Mouse (Mus musculus) right cerebral cortex, adult 2 months (tissue): ENCODE measurements around the gene Alg9.

Experiments used
- DNase-seq, 2 experiments: peaks; one replicate each; pipeline ENCODE4 v3.0.0; 2021 to 2022; ENCODE audit warnings: low spot score in 2 of 2

The Alg9 gene

DNA sequence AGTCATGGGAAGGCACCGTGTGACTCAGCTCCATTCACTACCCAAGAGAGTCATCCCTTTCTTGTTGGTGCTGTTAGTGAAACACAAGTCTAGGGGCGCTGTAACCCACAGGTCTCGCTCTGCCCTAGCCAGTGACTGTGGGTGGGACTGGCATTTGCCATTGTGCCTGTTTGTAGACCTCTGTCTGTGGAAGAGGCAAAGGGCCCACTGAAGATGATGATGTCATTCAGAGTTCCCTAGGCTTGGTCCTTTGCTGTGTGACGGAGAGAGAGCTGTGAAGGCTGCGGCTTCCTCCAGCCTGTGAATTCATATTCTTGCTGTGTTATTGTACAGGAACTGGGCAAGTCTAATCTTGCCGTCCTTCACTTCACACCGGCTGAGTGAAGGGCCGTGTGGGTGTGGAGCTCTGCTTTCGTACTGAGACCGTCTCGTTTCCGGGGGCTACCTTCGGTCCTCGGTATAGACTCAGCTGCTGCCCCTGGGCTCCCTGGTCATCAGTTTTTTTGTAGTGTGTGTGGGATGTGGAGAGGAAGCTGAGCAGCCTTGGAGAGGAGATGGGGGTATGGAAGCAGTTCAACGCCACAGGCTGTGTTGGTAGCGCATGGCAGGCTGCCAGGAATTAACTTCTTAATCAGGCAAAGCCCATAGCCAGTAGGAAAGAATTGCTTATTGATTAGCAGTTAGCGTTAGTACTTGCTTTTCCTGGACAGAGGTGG, 78.0 kb downstream of the Alg9 start:
- DNase-seq: peak; percentile 36 to 39

DNA sequence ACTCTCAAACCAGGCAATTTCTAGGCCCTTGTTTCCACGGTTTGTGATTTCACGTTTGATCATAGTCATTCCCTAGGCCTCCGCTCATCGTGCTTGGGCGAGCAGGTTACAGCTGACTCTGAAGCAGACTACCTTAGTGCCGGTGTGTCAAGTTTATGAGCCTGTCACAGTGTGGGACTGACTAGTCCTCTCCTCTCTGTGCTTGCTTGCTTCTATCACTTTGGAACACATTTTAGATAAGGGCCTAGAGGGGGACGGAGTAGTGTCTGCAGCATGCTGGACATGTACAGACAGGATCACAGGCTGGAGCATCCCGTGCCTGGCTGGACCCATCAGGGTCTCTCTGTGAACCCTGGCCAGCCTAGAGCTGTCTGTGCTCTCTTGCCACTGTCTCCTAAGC, 79.6 kb downstream of the Alg9 start:
- no peak for DNase-seq

DNA sequence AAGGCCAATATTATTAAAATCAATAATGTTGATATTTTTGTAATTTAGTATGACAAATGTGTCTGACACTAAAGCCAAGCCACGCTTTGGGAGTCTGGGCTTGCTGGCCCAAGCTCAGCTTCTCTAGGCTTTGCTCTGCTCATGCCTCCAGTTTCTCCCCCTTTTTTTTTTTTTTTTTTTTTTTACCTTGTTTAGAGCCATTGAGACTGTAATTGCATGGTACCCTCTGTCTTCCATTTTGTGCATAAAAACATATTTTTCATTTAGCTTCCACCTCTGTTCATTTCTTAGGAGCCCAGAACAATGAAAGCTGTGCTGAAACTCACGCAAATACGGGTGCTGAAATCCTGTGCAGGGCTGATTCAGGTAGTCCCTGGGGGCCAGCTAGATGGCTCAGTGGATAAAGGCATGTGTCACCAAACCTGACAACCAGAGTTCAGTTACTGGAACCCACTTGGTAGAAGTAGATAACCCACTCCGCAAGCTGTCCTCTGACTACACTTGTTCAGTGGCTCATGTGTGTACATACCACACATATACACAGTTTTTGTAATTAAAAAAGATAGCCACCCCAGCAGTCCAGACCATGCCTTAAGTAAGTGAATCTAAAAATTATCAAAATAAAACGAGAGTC, 80.4 kb downstream of the Alg9 start:
- DNase-seq: no peak

DNA sequence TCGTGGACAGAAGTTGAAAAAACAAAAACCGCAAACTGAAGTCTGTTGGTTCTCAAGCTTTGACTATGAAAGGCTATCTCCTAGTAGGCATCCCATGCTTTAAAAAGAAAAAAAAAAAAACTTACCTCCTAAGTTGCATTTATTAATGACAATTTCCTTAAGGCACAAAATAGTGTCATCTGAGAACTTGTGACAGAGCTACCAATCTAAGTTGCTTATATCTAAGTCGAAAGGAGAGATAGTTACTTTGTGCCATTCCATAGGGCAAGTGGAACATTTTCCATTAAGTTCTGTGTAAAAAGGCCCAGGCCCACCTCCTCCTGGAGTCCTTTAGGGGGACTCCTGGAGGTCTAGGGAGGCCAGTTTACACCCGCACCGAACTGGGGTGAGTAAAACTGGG, 81.0 kb downstream of the Alg9 start:
- no peak for DNase-seq

DNA sequence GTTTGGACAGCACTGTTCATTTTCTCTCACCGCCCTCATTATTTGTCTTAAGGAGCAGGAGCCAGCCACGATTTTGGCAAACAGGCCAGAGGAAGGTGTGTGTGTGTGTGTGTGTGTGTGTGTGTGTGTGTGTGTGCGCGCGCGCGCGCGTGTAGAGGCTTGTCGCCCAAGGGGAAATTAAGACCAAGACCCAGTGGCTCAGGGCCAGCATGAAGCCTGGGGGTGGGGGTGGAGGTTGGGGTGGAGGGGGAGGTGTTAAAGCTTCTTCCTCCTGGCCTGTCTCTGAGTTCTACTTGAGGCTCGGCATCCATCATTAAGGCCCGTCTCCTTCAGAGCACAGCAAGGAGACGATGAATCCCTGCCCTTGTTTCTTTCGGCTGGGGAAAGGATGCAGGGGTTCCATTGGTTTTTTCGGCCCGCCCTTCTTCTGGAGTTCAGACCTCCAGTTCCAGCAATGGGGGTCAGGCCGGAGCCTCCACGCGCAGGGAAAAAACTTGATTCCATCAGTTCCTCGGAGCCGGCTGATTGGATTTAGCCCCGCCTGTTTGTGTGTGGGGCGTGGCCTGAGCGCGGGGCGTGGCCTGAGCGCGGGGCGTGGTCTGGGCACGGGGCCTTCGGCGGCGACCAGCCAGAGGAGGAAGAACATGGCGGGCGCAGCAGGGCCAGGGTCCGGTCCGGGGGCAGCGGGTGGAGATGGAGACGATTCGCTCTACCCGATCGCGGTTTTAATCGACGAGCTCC, 81.7 kb downstream of the Alg9 start:
- DNase-seq: peak; percentile 88 to 91

DNA sequence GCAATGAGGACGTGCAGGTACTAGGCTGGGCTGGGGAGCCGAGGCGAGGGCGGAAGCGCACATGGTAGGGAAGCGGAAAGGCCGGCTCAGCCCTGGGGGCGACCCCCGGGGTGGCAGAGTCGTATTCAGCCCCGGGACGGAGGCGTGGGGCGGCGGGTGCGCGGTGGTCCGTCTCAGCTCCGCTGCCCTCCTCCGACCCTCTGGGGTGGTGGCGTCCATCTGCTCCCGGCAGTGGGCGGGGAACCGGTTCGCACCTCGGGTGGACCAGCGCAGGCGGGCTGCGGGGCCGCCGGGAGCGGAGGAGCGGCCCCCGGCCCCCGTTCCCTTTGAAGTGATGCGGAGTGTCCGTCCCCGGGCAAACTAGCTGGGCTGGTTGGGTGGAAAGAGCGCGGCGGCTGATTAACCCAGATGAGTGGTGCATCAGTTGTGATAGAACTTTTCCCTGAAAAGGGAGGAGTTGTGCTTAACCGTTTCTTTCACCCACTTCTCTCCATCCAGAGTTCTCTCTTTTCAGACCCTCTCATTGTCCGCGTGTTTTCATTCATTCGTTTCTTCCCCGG, 82.3 kb downstream of the Alg9 start:
- DNase-seq: peak in 1 of 2 experiments; percentile 30

DNA sequence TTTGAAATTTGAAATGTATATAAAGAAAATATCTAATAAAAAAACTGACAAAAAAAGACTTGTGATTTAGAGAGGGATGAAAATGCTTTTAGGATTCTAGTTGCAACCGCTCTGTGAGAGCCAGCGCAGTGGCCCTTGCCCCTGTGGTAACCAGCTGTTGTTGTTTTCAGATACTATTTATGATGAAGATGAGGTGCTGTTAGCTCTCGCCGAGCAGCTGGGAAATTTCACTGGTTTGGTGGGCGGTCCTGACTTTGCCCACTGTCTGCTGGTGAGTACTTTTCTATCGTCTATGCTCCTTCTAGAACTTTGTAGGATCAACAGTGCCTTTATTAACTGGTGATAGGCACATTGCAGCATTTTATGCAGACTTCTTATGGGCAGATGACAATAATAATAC, 83.9 kb downstream of the Alg9 start:
- DNase-seq: no peak

DNA sequence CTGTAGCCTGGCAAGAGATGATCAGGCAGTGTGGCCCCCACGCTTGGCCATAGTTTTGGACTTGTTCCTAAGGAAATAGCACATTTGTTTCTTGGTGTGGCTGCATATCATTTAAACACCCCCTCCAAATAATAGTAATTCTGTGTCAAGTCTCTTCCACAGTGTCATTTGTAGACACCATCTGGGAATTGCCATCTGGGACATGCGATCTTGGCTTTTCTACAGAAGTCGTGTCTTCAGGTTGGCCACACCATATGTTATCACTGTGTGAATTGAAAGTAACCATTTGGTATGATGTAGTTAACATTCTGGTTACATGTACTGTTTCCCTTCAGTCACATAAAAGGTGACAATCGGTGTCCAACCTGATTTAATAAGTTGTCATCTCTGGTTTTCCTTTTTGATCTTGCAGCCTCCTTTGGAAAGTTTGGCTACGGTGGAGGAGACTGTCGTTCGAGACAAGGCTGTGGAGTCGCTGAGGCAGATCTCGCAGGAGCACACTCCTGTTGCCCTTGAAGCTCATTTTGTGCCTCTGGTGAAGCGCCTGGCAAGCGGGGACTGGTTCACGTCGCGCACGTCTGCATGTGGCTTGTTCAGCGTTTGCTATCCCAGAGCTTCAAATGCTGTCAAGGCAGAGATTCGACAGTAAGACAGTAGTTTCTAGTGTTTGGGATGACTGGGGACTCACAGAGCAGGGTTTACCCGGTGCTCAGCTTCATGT, 86.5 kb downstream of the Alg9 start:
- DNase-seq: no peak

DNA sequence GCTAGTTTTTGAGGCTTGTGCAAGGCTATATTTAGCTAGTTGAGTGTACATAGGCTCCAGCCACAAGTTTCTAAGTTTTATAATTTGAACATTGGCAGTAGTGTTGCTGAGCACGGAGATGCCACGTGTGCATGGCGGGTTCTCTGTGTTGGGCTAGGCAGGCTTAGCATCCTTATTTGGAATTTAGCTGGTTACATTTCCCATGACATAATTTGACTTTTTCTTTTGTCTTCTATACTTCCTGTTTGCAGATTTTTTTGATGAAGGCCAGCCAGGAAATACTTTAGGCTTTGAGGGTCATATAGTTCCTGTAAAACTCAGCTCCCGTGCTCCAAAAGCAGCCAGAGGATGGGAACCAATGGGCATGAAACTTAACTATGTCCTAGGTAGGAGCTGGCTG, 89.0 kb downstream of the Alg9 start:
- no peak for DNase-seq

DNA sequence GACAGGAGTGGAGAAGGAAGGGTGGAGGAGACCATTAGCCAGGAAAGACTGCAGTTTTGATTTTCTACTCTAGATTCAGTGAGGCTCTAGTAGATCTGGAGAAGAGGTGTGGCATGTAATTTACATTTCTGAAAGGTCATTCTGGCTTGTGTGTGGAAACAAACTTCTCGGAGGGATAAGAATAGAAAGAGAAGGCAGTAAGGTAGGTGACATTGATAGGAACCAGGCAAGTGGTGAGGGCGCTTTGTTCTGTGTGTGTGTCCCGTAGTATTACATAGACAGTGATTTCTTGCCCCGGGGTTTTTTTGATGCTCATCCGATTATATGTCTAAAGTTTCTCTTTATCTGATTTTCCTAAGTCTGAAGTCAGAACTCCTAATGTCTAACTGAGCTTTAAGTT, 90.1 kb downstream of the Alg9 start:
- DNase-seq: no peak

DNA sequence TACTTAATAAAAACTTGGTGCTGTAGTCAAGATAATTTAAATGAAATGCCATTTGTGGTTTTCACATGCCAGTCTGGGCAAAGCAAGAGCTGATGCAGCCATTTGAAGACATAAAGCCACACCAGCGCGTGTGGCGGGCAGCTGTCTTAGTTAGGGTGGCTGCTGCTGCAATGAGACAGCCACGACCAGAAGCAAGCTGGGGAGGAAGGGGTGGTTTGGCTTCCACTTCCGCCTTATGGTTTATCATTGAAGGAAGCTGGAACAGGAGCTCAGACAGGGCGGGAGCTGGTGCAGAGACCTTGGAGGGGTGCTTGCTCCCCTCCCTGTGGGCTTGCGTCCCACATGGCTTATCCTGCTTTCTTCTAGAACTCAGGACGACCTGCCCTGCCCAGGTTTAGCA, 91.0 kb downstream of the Alg9 start:
- no peak for DNase-seq

DNA sequence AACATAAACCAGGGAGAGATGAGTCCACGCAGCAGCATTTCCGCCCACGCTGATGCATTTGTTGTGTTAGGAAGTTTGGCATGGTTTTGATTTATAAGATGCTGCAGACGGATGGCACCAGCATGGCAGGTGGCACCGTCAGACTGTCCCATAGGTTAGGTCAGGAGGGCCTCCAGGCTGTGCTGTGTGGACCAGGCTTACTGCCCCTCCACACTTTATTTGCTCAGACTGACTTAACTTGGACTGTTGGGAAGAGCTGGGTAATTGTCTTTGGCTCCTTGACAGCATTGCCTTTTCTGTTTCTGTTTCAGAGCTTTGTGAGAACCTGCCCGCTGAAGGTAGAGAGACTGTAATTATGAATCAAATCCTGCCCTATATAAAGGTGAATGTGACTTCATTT, 92.2 kb downstream of the Alg9 start:
- no peak for DNase-seq

DNA sequence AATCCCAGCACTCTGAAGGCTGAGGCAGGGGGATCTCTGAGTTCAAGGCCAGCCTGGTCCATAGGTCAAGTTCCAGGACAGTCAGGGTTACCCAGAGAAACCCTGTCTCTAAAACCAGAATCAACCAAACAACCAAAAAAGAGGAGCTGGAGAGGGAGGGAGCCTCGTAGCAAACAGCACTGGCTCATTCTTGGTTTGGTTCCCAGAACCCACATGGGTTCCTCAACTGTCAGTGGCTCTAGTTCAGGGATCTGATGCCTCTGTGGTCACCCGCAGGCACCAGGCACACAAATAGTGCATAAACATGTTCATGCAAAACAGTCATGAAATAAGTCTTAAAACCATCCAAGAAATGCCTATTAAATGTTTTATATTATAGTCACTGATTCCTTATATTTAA, 93.4 kb downstream of the Alg9 start:
- no peak for DNase-seq

DNA sequence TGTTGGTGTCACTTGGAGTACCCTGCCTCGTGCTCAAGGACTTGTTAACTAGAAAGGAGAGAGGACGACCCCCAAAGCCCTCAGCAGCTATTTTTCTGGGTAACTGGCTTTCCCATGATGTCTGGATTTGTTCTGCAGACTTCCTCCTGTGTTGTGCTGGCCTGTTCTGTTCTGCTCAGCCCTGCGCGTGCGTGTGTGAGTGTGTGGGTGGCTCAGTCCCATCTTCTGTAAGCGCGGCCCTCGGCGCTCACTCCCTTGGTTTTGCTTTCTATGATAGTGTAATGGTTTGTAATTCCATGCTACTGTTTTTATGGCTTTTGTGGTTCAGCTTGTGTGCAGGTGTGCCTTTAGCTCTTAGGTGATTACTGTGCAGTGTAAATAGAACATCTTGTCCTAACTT, 98.4 kb downstream of the Alg9 start:
- no peak for DNase-seq

DNA sequence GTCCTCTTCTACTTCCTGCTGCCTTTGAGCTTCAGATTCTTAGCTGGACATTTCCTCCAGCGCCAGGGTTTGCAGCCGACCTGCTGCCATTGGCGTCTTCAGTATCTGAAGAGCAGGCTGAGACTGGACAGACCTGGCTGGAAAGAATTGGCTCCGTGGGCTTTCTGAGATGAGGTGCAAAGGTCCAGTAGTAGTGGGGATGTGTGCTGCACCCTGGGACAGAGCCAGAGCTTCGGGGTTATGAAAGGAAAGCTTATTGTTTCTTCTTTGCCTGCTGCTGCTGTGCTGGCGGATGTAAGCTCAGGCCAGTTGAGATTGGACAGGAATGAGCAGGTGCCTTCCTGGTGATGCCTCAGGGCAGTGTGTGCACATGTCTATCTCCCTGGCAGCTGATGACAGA, 99.2 kb downstream of the Alg9 start:
- no peak for DNase-seq

DNA sequence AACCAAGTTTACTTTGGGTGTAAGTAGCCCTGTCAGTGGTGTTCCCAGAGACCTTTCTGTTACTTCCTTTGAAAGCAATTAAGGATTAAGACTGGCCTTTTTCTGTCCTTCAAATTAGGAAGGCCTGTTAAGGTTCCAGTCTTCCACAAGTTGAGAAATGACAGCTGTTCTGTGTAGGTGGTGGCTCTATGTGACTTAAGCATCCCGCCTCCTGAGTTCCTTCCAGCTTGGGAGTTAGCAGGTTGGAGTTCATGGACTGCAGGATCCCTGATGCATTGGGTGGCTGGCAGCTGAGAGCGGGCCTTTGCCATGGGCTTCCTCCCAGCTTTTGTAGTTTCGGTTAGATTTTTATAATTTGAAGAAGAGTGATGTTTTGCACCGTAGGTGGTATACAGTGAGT, 100.7 kb downstream of the Alg9 start:
- DNase-seq: no peak

DNA sequence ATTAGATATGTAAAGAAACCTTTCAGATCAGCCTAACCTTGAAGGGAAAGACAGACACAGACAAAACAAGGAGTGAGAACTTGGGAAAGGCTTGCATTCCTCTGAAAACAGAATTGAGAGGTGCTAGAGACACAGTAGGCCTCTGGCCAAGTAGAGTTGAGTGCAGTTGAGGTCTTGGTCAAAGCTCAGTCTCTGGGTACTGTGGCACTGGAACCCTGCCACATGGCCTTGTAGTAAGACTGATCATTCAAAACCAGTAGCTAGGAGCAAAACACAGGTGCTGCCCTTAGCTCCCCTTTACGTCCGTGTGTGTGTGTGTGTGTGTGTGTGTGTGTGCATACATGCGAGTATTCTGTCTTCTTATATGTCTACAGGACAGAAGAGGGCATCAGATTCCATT, 101.5 kb downstream of the Alg9 start:
- no peak for DNase-seq

DNA sequence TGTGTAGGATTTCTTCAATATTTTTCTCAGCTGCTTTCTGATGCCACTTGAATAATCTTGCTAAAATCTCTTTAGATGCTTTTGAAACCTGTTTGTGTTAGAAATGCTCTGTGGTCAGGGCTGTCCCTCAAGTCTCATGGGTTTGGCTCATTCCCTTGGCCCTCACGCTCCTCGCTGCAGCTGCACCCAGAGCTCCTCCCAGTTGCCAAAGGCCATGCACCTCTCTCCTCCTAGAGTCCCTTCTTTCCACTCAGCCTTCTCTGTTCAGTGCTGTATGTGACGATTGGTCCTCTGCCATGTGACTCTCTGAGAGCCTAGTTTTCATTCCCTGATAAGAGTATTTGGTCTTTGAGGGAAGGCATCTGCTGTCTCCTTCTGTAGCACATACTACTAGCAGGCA, 102.6 kb downstream of the Alg9 start:
- DNase-seq: no peak

DNA sequence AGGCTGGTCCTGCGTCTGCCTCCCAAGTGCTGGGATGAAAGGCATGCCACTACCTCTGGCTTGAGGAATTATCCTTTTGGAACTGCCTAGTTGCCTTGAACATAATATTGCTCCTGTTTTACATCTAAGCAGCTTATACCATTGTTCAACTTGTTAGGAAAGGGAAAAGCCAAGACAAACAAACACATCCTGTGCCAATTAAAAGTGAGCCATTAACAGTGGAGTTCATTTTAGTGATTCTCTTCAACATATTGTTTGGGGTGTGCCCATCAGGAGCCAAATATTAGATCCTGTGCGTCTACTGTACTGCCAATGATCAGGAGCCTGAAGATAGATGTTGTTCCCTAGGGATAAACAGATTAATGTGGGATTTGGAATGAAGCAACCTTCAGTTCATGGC, 107.4 kb downstream of the Alg9 start:
- DNase-seq: no peak

DNA sequence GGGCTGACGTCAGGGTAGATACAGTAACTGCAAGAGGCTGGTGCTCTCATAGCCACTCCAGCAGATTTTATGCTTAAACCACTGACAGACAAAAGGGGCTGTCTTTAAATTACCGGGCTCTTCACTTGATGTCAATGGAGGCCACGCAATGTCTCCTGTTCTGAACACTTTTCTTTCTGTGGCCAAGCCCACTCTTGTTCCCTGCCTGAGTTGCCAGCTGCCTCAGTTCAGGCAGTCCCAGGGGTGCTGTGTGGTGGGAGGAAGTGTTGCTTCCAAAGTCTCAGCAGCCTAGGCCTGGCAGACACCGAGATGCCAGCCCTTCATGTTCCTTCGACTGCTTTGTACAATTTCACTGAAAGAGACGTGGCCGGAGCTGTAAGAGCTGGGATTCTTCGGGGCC, 109.3 kb downstream of the Alg9 start:
- no peak for DNase-seq

DNA sequence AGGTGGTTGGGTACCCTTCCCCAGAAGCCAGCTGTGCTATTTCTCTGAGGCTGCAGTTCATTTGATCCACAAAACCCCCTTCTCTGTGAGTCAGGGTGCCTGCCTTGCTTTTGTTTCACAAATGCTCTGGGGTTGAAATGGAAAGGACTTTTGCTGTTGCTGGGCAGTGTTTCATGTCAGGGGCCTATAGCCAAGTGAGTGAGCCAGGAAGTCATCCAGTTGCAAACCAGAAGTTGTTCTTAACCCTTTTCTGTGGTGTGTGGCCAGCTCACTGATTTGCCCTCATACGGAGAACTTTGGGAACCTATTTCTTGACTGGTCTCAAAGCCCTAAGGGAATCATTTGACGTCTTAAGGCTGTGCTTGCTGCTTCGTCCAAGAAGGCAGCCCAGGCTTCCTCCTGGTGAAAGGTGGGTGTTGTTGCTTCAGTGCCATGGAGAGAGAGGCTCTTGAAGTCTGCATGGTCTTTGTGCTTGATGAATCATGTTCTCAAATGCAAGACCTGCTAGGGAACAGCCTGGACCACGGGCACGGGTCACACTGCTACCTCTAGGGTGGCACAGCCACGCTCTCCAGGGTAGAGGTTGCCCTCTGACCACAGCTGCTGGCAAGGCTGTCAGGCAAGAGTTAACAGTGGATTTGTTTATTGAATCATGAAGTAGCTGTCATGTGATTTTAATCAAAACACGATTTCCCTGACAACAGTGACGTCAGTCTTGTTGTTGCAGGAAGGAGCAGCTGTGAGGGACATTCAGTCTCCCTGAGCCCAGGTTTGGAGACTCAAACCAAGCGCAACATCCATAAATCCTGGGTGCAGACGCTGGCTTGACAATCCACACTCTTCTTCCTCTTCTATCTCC, 110.2 kb downstream of the Alg9 start:
- DNase-seq: peak in 1 of 2 experiments; percentile 46
